Mouse (Mus musculus): ENCODE data around the gene Tnni3k. TPM values are rescaled to one million over a fixed set of nuclear protein-coding genes. Genes with fewer than 3 reads are reported as not detected.
A peak's percentile ranks its signal among the peaks of the same experiment; 100 is the strongest.

The Tnni3k gene
- total RNA-seq, 2 experiments from 2014 or later = 0.18 to 0.20 TPM

DNA sequence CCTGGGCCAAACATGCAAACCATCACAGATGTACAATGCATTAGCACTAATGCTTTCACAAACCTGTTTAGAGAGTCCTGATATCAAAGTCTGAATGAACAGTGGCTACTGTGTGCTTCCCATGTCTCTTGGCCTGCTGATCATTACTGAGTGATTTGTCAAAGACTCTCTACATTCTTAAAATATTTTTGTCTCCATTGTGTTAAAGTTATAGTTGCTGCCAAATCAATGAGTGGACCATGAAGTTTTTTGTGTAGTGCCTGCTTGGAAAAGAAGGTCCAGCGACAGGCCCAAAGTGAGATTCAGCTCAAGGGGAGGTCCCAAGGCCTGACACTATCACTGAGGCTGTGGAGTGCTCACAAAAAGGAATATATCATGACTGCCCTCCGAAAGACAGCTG, 283.6 kb downstream of the Tnni3k start:
- no peak for DNase-seq (ENCODE audit: low spot score in 2 of 2)

DNA sequence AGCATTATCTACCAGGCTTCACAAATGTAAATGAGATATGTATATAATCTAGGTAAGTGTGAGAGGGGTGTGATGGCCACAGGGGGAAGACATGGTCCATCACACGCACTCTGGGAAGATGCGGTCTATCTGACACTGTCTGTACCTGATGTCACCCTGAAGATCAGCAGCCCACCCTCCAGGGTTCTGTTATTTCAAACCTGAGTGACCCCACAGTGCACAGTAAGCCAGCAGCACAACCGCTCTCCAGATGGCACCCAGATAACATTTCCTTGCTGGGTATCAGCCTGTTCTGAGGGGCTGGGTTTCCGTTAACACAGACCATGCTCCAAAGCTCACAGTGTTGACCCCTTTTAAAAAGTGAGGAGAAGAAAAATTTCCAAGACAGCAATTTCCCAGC, 288.9 kb downstream of the Tnni3k start:
- DNase-seq (ENCODE audit: low spot score in 2 of 2) = no peak

DNA sequence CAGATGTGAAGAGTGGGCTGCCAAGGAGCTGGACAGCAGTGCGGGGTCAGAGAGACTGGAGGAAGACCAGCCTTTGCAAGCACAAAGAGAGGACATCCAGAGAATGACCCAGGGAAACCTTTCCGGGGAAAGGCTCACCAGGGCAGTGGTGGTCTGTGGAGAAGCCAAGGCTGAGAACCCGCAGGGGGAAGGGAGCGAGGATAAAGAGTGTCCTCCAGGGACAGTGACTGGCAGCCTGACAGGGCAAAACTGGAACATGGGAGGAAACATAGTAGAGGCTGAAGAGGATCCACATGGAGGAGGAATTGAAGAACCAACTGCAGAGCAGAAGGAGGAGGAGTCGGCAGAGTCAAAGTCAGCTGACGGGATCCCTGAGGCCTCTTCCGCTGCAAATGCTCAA, 291.1 kb downstream of the Tnni3k start:
- DNase-seq (ENCODE audit: low spot score in 2 of 2) = no peak

DNA sequence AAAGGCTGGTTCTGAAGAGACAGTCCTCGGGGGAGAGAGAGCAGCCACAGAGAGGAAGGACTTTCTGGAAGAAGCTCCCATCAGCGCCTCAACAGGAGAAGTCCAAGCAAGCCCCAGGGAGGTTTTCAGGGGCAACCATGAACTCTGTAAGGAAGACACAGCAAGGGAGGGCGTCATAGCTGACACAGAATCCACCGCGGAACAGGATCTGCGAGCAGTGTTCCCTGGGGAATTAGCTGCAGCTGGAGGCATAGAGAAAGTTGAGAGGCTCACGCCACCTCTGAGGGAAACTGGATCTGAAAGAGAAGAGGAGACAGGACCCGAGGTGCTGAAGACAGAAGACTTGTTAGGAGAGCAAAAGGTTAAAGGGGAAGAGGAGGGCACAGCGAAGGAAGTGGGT, 291.8 kb downstream of the Tnni3k start:
- no peak for DNase-seq (ENCODE audit: low spot score in 2 of 2)

DNA sequence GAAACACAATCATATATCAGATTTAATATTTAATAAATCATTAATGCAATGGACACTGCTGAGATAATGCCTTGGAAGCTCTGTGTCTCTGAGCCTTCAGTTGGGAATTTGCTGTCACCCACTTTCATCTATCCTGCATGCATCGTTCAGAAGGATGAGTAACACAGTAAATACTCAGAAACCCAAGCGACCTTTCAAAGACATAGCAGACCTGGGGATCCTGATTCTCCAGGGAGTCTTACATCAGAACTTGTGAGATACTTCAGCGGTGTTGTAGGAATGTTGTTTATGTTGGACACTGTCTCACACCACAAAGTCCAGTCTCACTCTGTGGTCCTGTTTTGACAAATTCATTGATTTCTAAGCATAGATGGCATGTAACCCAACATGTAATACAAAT, 294.1 kb downstream of the Tnni3k start:
- no peak for DNase-seq (ENCODE audit: low spot score in 2 of 2)

DNA sequence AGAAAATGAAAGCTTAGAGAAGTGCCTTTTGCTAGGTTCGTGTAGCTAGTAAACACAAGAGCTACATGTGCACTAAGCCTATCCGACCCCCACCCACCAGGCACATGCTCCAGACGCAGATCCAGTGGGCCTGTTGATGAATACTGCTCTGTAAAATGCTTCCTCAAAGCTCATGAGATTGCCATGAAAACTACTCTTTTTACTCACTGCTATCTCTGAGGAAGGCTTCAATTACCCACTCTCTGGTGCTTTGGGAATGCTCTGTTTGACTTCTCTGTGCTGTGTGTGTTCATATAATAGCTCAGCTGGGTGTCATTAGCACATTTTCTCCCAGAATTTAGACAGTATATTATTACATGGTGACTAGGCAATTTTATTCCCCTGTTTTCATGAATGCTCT, 297.1 kb downstream of the Tnni3k start:
- DNase-seq (ENCODE audit: low spot score in 2 of 2) = no peak

DNA sequence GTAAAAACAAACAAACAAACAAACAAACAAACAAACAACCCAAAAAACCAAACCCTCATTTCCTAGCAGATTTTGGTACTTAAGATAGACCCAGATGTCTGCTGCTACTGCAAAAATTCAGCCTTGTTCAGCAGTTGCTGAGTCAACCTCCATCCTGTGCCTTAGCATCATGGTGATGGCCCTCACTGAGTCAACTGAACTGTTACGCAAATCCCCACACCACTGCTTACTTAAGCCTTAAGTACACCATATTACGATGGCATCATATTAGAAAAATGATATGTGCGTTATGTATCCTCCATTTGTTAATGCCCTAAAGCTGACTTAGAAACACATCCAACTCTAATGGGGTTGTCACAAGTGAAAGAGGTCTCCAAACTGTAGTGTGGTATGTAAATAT, 300.0 kb downstream of the Tnni3k start:
- DNase-seq (ENCODE audit: low spot score in 2 of 2) = no peak

DNA sequence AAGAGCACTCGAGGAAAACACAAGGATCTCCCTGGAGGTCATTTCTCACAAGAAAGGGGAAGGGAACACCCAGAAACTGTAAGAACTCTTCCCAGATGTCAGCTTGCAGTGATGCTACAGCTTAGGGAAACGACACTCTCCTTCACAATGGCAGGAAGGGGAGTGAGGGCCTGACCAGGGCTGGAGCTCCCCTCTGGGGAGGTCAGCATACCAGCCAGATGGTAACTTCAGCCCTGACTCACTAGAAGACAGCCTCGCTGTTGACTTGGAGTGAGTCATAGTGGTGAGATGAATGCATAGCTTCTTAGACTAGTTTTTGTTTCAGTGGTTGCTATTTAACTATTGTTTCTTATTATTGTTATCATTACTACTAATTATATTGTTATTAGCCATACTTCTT, 300.7 kb downstream of the Tnni3k start:
- DNase-seq (ENCODE audit: low spot score in 2 of 2) = no peak

DNA sequence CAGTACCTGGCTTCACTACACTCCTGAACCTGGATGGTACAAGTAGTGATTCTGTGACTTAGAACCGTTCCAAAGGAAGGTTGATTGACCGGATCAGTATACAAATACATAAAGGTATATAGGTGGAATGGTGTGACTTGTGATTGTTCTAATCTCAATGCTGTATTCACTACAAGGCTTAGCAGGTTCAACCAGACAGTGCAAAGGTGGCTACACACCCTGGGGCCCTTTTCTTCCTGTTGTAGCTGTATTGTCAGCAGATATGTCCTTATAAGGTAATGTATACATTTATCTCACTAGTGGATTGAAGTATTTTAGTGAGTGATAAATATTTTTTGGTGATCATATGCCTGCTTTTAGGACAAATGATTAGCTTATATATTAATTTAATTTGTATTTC, 310.9 kb downstream of the Tnni3k start:
- no peak for DNase-seq (ENCODE audit: low spot score in 2 of 2)

DNA sequence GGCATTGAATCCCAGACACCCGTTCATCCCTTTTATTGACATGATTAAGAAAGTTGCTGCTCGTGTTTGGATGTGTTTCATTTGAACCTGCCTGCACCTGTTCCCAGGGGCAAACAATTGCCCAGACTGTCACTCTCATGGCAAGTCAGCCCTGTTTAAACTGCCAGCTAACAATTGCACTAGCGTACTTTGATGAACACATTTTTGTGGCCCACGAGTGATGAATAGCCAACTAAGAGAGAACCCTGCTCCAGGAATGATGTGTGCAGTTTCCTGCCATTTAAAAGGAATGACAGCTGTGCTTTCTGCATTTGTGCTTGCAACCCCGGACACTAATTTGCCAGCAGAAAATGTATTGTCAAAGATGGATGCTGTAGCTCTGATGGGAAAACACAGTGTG, 312.3 kb downstream of the Tnni3k start:
- DNase-seq (ENCODE audit: low spot score in 2 of 2) = no peak

DNA sequence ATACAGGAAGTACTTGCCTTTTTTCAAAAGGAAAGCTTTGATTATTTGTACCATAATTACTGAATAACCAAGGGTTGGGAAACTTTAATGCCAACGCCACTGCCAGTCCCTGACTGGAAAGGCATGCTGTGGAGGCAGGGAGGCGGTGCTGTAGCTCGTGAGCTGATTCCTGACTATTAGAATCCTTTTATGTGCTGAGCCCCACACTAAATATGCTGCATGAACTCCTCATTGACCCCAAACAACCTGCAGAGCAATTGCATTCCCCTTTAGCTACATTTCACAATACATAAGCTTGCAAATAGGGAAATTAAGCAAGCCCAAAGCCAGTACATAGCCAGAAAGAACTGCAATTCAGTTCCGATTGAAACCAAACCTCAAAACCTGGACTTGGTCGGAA, 313.7 kb downstream of the Tnni3k start:
- DNase-seq (ENCODE audit: low spot score in 2 of 2) = peak in 1 of 2 experiments; percentile 8

Other genes with a start within 250 kb of the Tnni3k start
- 10 to 100 TPM; 21.2 to 24.2 TPM for gene Fpgt, start 38.0 kb upstream of the Tnni3k start, total RNA-seq (2021)
- gene Lrriq3, start 38.0 kb upstream of the Tnni3k start, total RNA-seq (2021) = under 1 TPM; 0.53 to 0.67 TPM